Mouse (Mus musculus): ENCODE results near the gene Lcn4. TPM values are rescaled to one million over a fixed set of nuclear protein-coding genes. Genes with fewer than 3 reads are reported as not detected.

Gene Lcn4
- not detected for polyA plus RNA-seq (2014; fragmentation: Illumina TruSeq; extraction: RNeasy Lipid Tissue Mini Kit (QIAGEN cat#74804))

DNA sequence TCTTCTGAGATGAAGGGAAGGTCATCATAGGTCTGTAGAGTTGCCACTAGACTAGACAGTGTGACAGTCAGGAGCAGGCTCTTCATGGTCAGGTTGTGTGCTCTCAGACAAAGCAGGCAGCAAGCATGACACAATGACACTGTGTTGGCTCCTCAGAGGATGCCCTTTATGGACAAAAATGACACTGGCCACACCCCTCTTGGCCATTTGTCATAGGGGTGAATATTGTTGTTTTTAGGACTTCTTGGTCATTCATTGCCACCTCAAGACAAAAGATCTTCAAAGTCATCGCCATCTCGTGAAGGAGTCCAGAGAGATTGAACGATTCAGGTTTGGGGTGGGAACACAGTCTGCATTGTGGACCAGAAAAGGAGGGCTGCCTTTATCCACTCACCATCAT is at the start of gene Lcn4:
Gene Lcn4, minus strand, starts transcription at position 101 of the 400 bp plus-strand sequence.

DNA sequence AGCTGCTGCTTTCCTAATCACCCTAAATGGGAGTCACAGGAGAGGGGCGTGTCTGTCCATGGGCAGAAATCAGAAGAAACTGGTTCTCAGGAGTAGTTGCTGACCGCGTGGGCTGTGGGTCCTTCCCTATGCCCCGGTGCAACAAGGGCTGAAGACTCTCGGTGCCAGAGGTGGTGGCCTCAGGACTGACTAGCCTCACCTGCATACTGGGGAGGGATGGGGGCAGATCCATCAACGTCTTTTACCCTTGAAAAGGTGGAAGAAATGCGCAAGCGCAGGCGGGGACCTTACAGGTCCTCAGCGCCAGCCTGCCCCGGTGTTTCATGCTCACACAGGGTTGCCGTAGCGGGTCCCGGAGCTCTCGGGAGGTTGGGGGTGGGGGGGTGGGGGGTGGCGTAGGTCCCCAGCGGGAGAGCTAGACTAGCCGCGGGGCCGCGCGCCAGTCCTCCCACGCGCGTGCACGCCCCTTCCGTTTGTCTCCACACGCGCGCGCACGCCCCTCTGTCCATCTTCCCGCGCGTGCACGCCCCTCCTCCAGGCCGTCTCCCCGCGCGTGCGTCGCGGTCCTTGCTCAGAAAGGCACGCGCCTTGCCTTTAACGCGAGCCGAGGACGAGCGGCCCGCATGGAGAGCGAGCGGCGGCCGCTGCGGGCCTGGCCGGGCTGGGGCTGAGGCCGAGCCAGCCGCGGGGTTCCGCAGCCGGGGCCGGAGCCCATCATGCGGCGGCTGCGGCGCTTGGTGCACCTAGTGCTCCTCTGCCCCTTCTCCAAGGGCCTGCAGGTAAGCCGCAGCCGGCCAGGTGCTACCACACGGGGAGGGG is 43.0 kb downstream of the Lcn4 start, which contains the start of gene Fam69b:
Gene Fam69b, plus strand, starts transcription at position 537 of the 819 bp plus-strand sequence.

Other genes starting within 250 kb of the Lcn4 start
- gene Sec16a, start 226.1 kb downstream of the Lcn4 start, polyA plus RNA-seq (2014; fragmentation: Illumina TruSeq; extraction: RNeasy Lipid Tissue Mini Kit (QIAGEN cat#74804)): 55.8 TPM
- 1.4 TPM for gene Notch1, start 154.6 kb downstream of the Lcn4 start, polyA plus RNA-seq (2014; fragmentation: Illumina TruSeq; extraction: RNeasy Lipid Tissue Mini Kit (QIAGEN cat#74804))
- 3.4 TPM for gene Egfl7, start 91.3 kb downstream of the Lcn4 start, polyA plus RNA-seq (2014; fragmentation: Illumina TruSeq; extraction: RNeasy Lipid Tissue Mini Kit (QIAGEN cat#74804))
- gene Gm20532, start 84.6 kb downstream of the Lcn4 start, polyA plus RNA-seq (2014; fragmentation: Illumina TruSeq; extraction: RNeasy Lipid Tissue Mini Kit (QIAGEN cat#74804)): not detected
- 1.1 TPM for gene Agpat2, start 66.9 kb downstream of the Lcn4 start, polyA plus RNA-seq (2014; fragmentation: Illumina TruSeq; extraction: RNeasy Lipid Tissue Mini Kit (QIAGEN cat#74804))
- gene Fam69b, start 42.8 kb downstream of the Lcn4 start, polyA plus RNA-seq (2014; fragmentation: Illumina TruSeq; extraction: RNeasy Lipid Tissue Mini Kit (QIAGEN cat#74804)): not detected
- not detected for gene Abo, start 193.7 kb upstream of the Lcn4 start, polyA plus RNA-seq (2014; fragmentation: Illumina TruSeq; extraction: RNeasy Lipid Tissue Mini Kit (QIAGEN cat#74804))
- 12.8 TPM for gene Surf6, start 231.6 kb upstream of the Lcn4 start, polyA plus RNA-seq (2014; fragmentation: Illumina TruSeq; extraction: RNeasy Lipid Tissue Mini Kit (QIAGEN cat#74804))
- gene Med22, start 239.4 kb upstream of the Lcn4 start, polyA plus RNA-seq (2014; fragmentation: Illumina TruSeq; extraction: RNeasy Lipid Tissue Mini Kit (QIAGEN cat#74804)): 13.3 TPM
- 46.4 TPM for gene Rpl7a, start 239.5 kb upstream of the Lcn4 start, polyA plus RNA-seq (2014; fragmentation: Illumina TruSeq; extraction: RNeasy Lipid Tissue Mini Kit (QIAGEN cat#74804))
- gene Surf2, start 245.1 kb upstream of the Lcn4 start, polyA plus RNA-seq (2014; fragmentation: Illumina TruSeq; extraction: RNeasy Lipid Tissue Mini Kit (QIAGEN cat#74804)): 7.6 TPM
- gene Surf1, start 245.2 kb upstream of the Lcn4 start, polyA plus RNA-seq (2014; fragmentation: Illumina TruSeq; extraction: RNeasy Lipid Tissue Mini Kit (QIAGEN cat#74804)): 23.5 TPM

All from ovary, adult 10 weeks (tissue).